In the genomic region with DNA sequence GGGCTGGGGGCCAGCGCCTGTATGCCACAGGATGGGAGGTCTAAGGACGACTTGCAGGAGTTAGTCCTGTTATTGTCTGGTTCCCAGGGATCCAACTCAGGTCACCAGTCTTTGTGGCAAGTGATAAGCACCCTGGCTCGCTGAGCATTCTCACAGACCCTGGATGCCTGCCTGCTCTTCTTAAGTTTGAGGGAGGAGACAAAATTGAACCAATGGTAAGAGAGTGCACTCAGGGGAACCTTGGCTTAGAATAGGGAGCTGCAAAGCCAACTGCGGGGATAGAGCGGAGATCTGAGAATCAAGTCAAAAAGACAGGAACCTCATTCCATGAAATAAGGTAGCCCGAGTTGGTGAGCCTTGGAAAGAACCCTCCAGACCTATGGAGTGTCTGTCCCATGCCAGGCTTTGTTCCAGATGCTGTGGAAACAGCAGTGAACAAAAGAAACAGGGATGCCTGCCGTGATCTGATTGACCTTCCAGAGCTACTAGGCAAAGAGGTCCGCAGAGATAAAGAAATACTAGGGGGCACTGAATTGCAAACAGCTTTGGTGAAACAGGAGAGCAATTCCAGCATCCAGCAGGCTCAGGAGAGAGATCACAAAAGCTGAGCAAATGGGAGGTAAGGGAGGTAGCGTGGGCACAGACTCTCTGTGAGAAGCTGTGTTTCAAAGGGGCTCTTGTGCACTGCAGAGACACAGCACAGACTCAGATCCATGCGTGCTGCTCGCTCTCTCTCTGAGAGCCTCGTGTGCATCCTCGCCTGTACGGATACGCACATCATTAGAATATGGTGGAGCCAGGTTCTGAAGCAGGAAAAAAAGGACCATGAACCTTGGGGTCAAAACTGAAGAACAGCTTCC, we compare ENCODE assay signal across 8 mouse cellular contexts.
DNase-seq lines count a peak whose midpoint lies in the region; ATAC-seq lines count a peak whose summit lies in the region.

No protein-coding gene starts in this region.

- H3K4me3 ChIP-seq in heart, embryonic 11.5 days (ENCODE audit: low read depth, low read length), result no peak overlapping the region

- H3K27ac ChIP-seq in heart, embryonic 11.5 days (ENCODE audit: low read depth, low read length), result no peak overlapping the region

- H3K4me1 ChIP-seq in heart, embryonic 11.5 days (ENCODE audit: control insufficient read depth, insufficient read depth, low read length), result peaks cover 16% of the 10 kb centered on the region

- WGBS in heart, embryonic 11.5 days (ENCODE audit: insufficient replicate concordance), result 40% methylated on average over 15 of the region's 15 CpGs

- H3K27me3 ChIP-seq in heart, embryonic 11.5 days (ENCODE audit: control insufficient read depth, insufficient read depth, low read length), result no peaks in the 10 kb centered on the region

- peak; percentile 40 for DNase-seq in MN1 (ENCODE audit: low spot score)
- peak; percentile 35 for DNase-seq in embryo, embryonic 9.5 days (ENCODE audit: extremely low spot score)
- DNase-seq in spleen, postnatal 36 days (ENCODE audit: low spot score in 2 of 2), result no peak
- DNase-seq in urinary bladder, postnatal 25 days (ENCODE audit: low spot score), result no peak
- DNase-seq in kidney, adult 8-10 months, result no peak
- no peak for DNase-seq in thymus, postnatal 4 days

- peak overlapping the region; percentile 24 for H3K9ac ChIP-seq in heart, embryonic 11.5 days (ENCODE audit: low read depth, low read length)

- no peaks in the 10 kb centered on the region for H3K9me3 ChIP-seq in heart, embryonic 11.5 days (replicated peaks; ENCODE audit: control insufficient read depth, low read length)

- peak overlapping the region; percentile 50 for H3K4me2 ChIP-seq in heart, embryonic 11.5 days

- H3K36me3 ChIP-seq in heart, embryonic 11.5 days (ENCODE audit: control insufficient read depth, insufficient read depth, low read length), result no peaks in the 10 kb centered on the region

- no peak for ATAC-seq in heart, embryonic 11.5 days (replicated peaks; ENCODE audit: insufficient number of reproducible peaks, low FRiP score, low TSS enrichment)
- ATAC-seq in megakaryocyte progenitor cell, adult 5-6 weeks (replicated peaks; ENCODE audit: poor library complexity), result peak; percentile 28; the same call in 1 of the 2 replicates

Comparison
In these comparisons a context has a peak if more than half of its experiments do, and no peak if none do; other contexts are left out.
1. DNase-seq: peak in MN1 (single experiment) and embryo, embryonic 9.5 days (single experiment); none in spleen, postnatal 36 days (0 of 2), urinary bladder, postnatal 25 days (single experiment), kidney, adult 8-10 months (0 of 2) and thymus, postnatal 4 days (single experiment).